Mouse (Mus musculus) embryonic facial prominence, embryonic 12.5 days (tissue): ENCODE data around the gene Def6. TPM values are rescaled to one million over a fixed set of nuclear protein-coding genes. Genes with fewer than 3 reads are reported as not detected.

ENCODE experiments used
- polyA plus RNA-seq: library from polyadenylated mRNA; unstranded; fragments of >200 nt; fragmentation: Nextera tagmentation; extraction: Ambion mirVana; gene quantifications from 2 replicates; pipeline ENCODE4 v1.2.1, GENCODE M21; 2016

Gene Def6
- polyA plus RNA-seq, 1 experiment from 2014 or later, result 9.2 TPM

Other genes with a start within 250 kb of the Def6 start
- 1.7 and 1.9 TPM in 2 replicates for gene Tcp11, start 127.1 kb upstream of the Def6 start, polyA plus RNA-seq
- gene Scube3, start 65.6 kb upstream of the Def6 start, polyA plus RNA-seq, result 10.8 TPM in 2 replicates
- gene Zfp523, start 30.6 kb upstream of the Def6 start, polyA plus RNA-seq, result 51.9 and 52.8 TPM in 2 replicates
- 2.5 and 3.2 TPM in 2 replicates for gene Ppard, start 24.9 kb downstream of the Def6 start, polyA plus RNA-seq
- gene Fance, start 105.7 kb downstream of the Def6 start, polyA plus RNA-seq, result 37.0 and 38.4 TPM in 2 replicates
- 496 and 505 TPM in 2 replicates for gene Rpl10a, start 120.7 kb downstream of the Def6 start, polyA plus RNA-seq
- gene Tead3, start 143.0 kb downstream of the Def6 start, polyA plus RNA-seq, result 14.1 and 17.9 TPM in 2 replicates
- gene Tulp1, start 157.4 kb downstream of the Def6 start, polyA plus RNA-seq, result 8.4 and 9.3 TPM in 2 replicates